Mouse (Mus musculus) hindbrain, embryonic 16.5 days (tissue): ENCODE results near the gene Eif3c. TPM values are rescaled to one million over a fixed set of nuclear protein-coding genes. Genes with fewer than 3 reads are reported as not detected.

Experiments
- ATAC-seq: fragments of 200-750 bp; cut with Nextera tagmentation; 2 replicates; pipeline ENCODE4 v1.8.0; 2017; ENCODE audit warnings: moderate TSS enrichment, moderate library complexity
- H3K27ac ChIP-seq: fragments of 300-500 bp; sonication (generic); 2 replicates; pipeline ENCODE4 v1.5.1; 2014; ENCODE audit warnings: low read depth, mild to moderate bottlenecking, control low read depth, low read length, moderate library complexity
- H3K27me3 ChIP-seq: fragments of 300-500 bp; sonication (generic); replicated peaks from 2 replicates; pipeline ENCODE4 v1.6.1; 2014; ENCODE audit warnings: low read length; ENCODE audit not compliant: control insufficient read depth, insufficient read depth
- H3K36me3 ChIP-seq: fragments of 300-500 bp; sonication (generic); 2 replicates; pipeline ENCODE4 v1.6.1; 2014; ENCODE audit warnings: mild to moderate bottlenecking, low read length, moderate library complexity, mixed read lengths; ENCODE audit not compliant: control insufficient read depth, insufficient read depth
- H3K4me1 ChIP-seq: fragments of 300-500 bp; sonication (generic); 2 replicates; pipeline ENCODE4 v1.6.1; 2014; ENCODE audit warnings: low read depth, low read length; ENCODE audit not compliant: control insufficient read depth, insufficient read depth
- H3K4me2 ChIP-seq: fragments of 300-500 bp; sonication (generic); 2 replicates; pipeline ENCODE4 v1.6.1; 2014; ENCODE audit warnings: mild to moderate bottlenecking, low read length, control low read depth, moderate library complexity
- H3K4me3 ChIP-seq: fragments of 300-500 bp; sonication (generic); 2 replicates; pipeline ENCODE4 v1.5.1; 2014; ENCODE audit warnings: mild to moderate bottlenecking, low read length, control low read depth, moderate library complexity
- H3K9ac ChIP-seq: fragments of 300-500 bp; sonication (generic); 2 replicates; pipeline ENCODE4 v1.6.1; 2014; ENCODE audit warnings: low read depth, mild to moderate bottlenecking, control low read depth, low read length, moderate library complexity
- H3K9me3 ChIP-seq: fragments of 300-500 bp; sonication (generic); 2 replicates; pipeline ENCODE4 v1.6.1; 2014; ENCODE audit warnings: mild to moderate bottlenecking, low read length, moderate library complexity; ENCODE audit not compliant: control insufficient read depth
- WGBS: fragments of 180-500 bp; shearing (Covaris S2); extraction: QIAGEN DNeasy Blood & Tissue Kit; methylation state at CpG from one replicate; pipeline ENCODE4 v1.1.7; 2014; 5-methylcytosine and 5-hydroxymethylcytosine counted together
- polyA plus RNA-seq: library from polyadenylated mRNA; unstranded; fragments of >200 nt; fragmentation: Nextera tagmentation; extraction: Ambion mirVana; gene quantifications from 2 replicates; pipeline ENCODE4 v1.2.1, GENCODE M21; 2015

Eif3c gene
- 172 and 174 TPM in 2 replicates for polyA plus RNA-seq

- H3K4me3 ChIP-seq, result peak within 1 kb of the TSS; percentile 69
- peak within 1 kb of the TSS; percentile 62 for H3K27ac ChIP-seq
- peak within 1 kb of the TSS; percentile 60 for H3K4me2 ChIP-seq
- peaks cover 8% of the 10 kb centered on the region for H3K4me1 ChIP-seq
- peak within 1 kb of the TSS; percentile 75 for H3K9ac ChIP-seq
- no peaks in the 10 kb centered on the region for H3K27me3 ChIP-seq
- under 1% methylated on average over 46 of the region's 46 CpGs for WGBS
- no peaks in the 10 kb centered on the region for H3K9me3 ChIP-seq
- peaks cover 23% of the 10 kb centered on the region for H3K36me3 ChIP-seq
- ATAC-seq, result peak; percentile 97
Measured at GRCm38 (mm10) chr7:126566094-126566765, at the start of gene Eif3c. TSS of gene Eif3c (minus strand) at chr7:126566411.

- 81% methylated on average over 3 of the region's 3 CpGs for WGBS
- Histone ChIP-seq H3K4me3 (no peak overlapping the region), H3K27ac (no peak overlapping the region), H3K4me2 (no peak overlapping the region), H3K27me3 (no peaks in the 10 kb centered on the region), H3K4me1 (no peaks in the 10 kb centered on the region), H3K9me3 (no peaks in the 10 kb centered on the region), H3K36me3 (no peaks in the 10 kb centered on the region), H3K9ac (no peak overlapping the region)
- ATAC-seq, result no peak
Measured at GRCm38 (mm10) chr7:126612736-126613135, 46.5 kb upstream of the Eif3c start.

GRCm38 (mm10) chr7:126607796-126608195, 41.6 kb upstream of the Eif3c start:
- no peaks in the 10 kb centered on the region for H3K9me3 ChIP-seq
- ATAC-seq, result no peak
- H3K9ac ChIP-seq, result no peak overlapping the region
- WGBS, result 83% methylated on average over 5 of the region's 5 CpGs
- no peaks in the 10 kb centered on the region for H3K36me3 ChIP-seq
- no peaks in the 10 kb centered on the region for H3K4me1 ChIP-seq
- no peaks in the 10 kb centered on the region for H3K27me3 ChIP-seq
- H3K4me3 ChIP-seq, result no peak overlapping the region
- no peak overlapping the region for H3K27ac ChIP-seq
- no peak overlapping the region for H3K4me2 ChIP-seq

DNA sequence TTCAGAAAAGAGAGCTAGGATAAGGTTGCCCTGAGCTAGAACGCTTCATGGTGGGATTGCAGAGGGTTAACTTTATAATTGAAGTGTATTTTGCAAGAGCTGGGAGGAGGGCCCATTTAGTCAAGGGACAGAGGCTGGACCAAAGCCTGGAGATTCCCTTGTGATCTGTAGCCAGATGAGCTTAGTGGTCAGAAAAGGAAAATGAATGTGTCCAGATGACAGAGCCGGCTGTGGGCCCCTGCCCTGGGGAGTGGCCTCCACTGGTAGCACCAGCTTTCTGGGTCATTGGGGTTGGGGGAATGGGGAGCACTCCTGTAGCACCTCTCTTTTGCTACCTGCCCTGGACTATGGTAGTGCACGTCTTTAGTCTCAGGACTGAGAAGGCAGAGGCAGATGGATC, 40.9 kb upstream of the Eif3c start:
- Histone ChIP-seq H3K9me3 (no peaks in the 10 kb centered on the region), H3K27me3 (no peaks in the 10 kb centered on the region), H3K4me2 (no peak overlapping the region), H3K4me3 (no peak overlapping the region), H3K4me1 (no peaks in the 10 kb centered on the region), H3K27ac (no peak overlapping the region), H3K9ac (no peak overlapping the region), H3K36me3 (no peaks in the 10 kb centered on the region)
- ATAC-seq, result no peak
- 67% methylated on average over 3 of the region's 3 CpGs for WGBS

DNA sequence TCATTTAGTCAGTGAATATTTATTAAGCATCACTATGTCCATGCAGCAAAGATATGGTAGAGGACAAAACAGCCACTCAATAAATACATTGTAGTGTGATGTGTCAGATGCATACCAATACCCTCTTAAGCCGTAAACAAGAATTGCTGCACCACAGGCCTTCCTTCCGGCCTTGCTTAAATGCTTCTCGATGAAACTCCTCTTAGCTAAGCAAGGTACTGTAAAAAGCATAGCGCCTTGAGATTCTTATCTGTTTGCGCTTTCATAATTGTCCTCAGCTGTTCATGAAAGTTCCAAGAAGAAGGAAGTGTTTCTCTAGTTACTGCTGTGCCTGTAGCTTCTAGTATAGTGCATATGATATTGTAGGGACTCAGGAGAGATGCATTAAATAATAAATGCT, 40.4 kb upstream of the Eif3c start:
- no peak overlapping the region for H3K4me2 ChIP-seq
- WGBS, result 83% methylated on average over 5 of the region's 5 CpGs
- H3K36me3 ChIP-seq, result no peaks in the 10 kb centered on the region
- ATAC-seq, result no peak
- no peak overlapping the region for H3K27ac ChIP-seq
- no peak overlapping the region for H3K9ac ChIP-seq
- H3K9me3 ChIP-seq, result no peaks in the 10 kb centered on the region
- no peaks in the 10 kb centered on the region for H3K27me3 ChIP-seq
- no peaks in the 10 kb centered on the region for H3K4me1 ChIP-seq
- H3K4me3 ChIP-seq, result no peak overlapping the region

DNA sequence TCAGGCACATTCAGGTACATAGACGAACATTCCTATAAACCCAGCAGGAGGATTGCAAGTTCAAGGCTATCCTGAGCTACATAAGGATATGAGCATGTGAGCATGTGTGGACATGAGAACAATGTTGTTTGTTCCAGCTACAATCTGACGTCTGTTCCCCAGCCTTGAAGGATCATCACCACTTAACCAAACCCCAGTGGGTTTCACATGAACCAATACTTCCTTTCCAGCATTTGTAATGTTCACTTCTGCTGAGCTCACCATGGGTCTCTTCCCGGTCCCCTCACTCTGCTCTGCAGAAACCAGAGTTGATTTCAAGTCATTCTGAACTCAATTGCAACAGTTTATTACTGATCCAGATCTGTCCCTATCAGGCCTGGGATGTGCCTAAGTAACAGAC, 36.4 kb upstream of the Eif3c start:
- ATAC-seq, result no peak
- Histone ChIP-seq H3K9ac (no peak overlapping the region), H3K9me3 (no peaks in the 10 kb centered on the region), H3K27me3 (no peaks in the 10 kb centered on the region), H3K4me1 (no peaks in the 10 kb centered on the region), H3K4me3 (no peak overlapping the region), H3K27ac (no peak overlapping the region), H3K4me2 (no peak overlapping the region), H3K36me3 (no peaks in the 10 kb centered on the region)
- WGBS, result 86% methylated on average over 3 of the region's 3 CpGs

DNA sequence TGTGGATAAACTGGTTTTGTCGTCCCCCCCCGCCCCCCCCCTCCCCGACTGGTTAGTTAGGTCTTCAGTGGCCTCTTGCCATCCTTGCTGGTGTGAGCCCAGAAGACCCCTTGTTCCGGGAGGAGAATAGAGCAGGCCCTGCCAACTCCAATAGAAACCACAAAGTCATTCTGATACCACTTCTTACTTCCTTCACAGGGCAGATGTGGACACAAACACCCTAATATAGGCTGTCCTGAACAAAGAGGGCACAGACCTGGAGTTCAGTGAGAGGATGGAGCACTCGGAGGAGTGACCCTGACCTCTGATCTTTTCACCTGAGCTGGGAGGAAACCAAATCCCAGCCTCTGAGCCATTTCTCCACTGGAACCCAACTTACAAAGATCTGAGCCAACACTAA, 35.7 kb upstream of the Eif3c start:
- ATAC-seq, result no peak
- no peaks in the 10 kb centered on the region for H3K27me3 ChIP-seq
- no peak overlapping the region for H3K9ac ChIP-seq
- no peak overlapping the region for H3K27ac ChIP-seq
- no peaks in the 10 kb centered on the region for H3K4me1 ChIP-seq
- H3K36me3 ChIP-seq, result no peaks in the 10 kb centered on the region
- 56% methylated on average over 5 of the region's 5 CpGs for WGBS
- H3K4me3 ChIP-seq, result no peak overlapping the region
- no peaks in the 10 kb centered on the region for H3K9me3 ChIP-seq
- H3K4me2 ChIP-seq, result no peak overlapping the region

DNA sequence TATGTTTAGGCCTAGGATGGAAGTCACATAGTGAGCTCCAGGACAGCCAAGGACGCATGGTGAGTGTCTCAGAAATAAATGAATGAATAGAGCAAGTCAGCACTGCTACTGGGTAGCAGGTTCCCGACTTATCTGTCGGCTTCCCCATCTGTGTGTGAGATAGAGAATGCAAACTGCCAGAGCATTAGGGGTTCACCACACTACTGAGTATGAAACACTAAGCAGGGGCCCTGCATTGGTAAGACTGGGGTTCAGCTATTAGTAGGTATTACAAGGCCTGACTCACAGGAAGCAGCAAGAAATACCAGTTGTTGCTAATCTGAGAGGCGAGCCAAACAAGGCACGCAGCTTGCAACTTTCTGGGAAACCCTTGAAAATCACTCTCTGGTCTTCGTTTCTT, 32.7 kb upstream of the Eif3c start:
- H3K27me3 ChIP-seq, result no peaks in the 10 kb centered on the region; the same call in 1 of the 2 replicates
- no peak overlapping the region for H3K9ac ChIP-seq
- no peak overlapping the region for H3K27ac ChIP-seq
- H3K4me2 ChIP-seq, result no peak overlapping the region
- H3K9me3 ChIP-seq, result no peaks in the 10 kb centered on the region
- WGBS, result 87% methylated on average over 6 of the region's 6 CpGs
- H3K36me3 ChIP-seq, result no peaks in the 10 kb centered on the region
- no peak overlapping the region for H3K4me3 ChIP-seq
- no peak for ATAC-seq
- no peaks in the 10 kb centered on the region for H3K4me1 ChIP-seq

DNA sequence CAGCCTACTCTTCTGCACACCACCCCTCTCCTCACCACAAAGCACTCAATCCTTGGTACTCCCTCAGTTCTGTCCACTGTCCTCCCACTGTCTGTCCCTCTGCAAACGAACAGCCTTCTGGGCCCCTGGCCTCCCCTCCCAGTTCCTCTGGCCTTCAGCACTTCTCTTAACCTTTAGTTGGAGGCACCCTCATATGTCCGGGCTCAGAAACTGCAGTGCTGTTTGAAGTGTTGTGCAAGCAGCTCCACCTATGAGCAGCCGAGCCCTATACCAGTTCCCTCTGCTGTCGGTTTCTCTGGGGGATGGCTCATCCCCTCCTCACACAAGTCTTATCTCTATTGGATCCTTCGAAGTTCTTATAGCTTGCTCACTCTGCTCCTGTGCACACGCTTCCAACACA, 30.2 kb upstream of the Eif3c start:
- WGBS, result 65% methylated on average over 6 of the region's 6 CpGs
- Histone ChIP-seq H3K9me3 (no peaks in the 10 kb centered on the region), H3K27ac (no peak overlapping the region), H3K9ac (no peak overlapping the region), H3K4me2 (no peak overlapping the region), H3K36me3 (no peaks in the 10 kb centered on the region), H3K27me3 (no peaks in the 10 kb centered on the region; the same call in 1 of the 2 replicates), H3K4me3 (no peak overlapping the region), H3K4me1 (no peaks in the 10 kb centered on the region)
- ATAC-seq, result no peak
